Mouse (Mus musculus) mesoderm, embryonic 11.5 days (tissue): ENCODE measurements at regions not wholly inside any gene's neighbourhood (a gene's known extent, or its start where the extent isn't known, plus 50 kb on each side); places are given as distances from the start of the nearest gene placed in this dataset.

Experiments
- DNase-seq: peaks from one replicate; pipeline ENCODE4 v3.0.0-alpha.2; 2012; ENCODE audit warnings: low read depth, low spot score

DNA sequence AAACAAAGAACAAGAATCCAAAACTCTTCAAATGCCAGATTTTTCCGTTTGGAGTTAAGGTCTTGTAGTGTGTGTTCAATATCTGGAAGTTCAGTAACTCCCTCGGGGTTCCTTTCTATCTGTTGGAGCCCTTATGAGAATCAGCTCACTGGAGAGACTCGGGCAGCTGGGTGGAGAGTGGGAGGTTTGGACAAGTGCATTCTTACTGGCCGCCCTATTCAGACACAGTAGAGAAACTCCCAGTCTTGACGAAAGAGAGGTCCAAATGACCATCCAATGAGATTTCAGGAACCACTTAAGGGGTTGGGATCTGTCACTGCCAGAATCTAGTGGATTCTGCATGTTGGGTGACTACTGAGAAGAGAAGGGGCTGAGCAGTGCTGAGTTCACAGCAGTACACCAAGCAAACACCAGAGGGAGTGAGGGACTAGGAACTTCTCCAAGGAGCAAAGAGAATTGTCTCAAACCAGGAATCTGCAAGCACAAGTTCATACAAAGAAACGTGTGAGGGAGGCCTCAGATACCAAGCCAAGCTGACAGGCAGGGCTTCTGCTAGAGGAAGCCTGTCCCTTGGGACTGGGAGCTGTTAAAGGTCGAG lies 310.0 kb upstream of the Magi2 start:
- peak; percentile 44 for DNase-seq

GRCm38 (mm10) chr5:18953875-18954474 lies 272.9 kb upstream of the Magi2 start:
- DNase-seq: no peak
